Mouse (Mus musculus) liver, postnatal 0 days (tissue): ENCODE measurements around the gene Hemgn. TPM values are rescaled to one million over a fixed set of nuclear protein-coding genes. Genes with fewer than 3 reads are reported as not detected.
A peak's percentile ranks its signal among the peaks of the same experiment; 100 is the strongest.

ENCODE experiments used
- ATAC-seq: fragments of 200-750 bp; cut with Nextera tagmentation; 2 replicates; pipeline ENCODE4 v1.8.0; 2017; ENCODE audit warnings: mild to moderate bottlenecking, moderate library complexity
- DNase-seq: peaks from one replicate; pipeline ENCODE4 v3.0.0-alpha.2; 2016
- H3K27ac ChIP-seq: fragments of 300-500 bp; sonication (generic); 2 replicates; pipeline ENCODE4 v1.5.1; 2014; ENCODE audit warnings: antibody characterized with exemption, moderate library complexity, mild to moderate bottlenecking, low read depth
- H3K27me3 ChIP-seq: fragments of 300-500 bp; sonication (generic); 2 replicates; pipeline ENCODE4 v1.6.1; 2014; ENCODE audit warnings: low read length, control low read depth, mixed read lengths; ENCODE audit not compliant: insufficient read depth
- H3K36me3 ChIP-seq: fragments of 300-500 bp; sonication (generic); replicated peaks from 2 replicates; pipeline ENCODE4 v1.6.1; 2014; ENCODE audit warnings: mild to moderate bottlenecking, control low read depth, low read length, moderate library complexity, mixed read lengths; ENCODE audit not compliant: insufficient read depth
- H3K4me1 ChIP-seq: fragments of 300-500 bp; sonication (generic); 2 replicates; pipeline ENCODE4 v1.6.1; 2014; ENCODE audit warnings: antibody characterized with exemption, mild to moderate bottlenecking, control low read depth; ENCODE audit not compliant: insufficient read depth
- H3K4me2 ChIP-seq: fragments of 300-500 bp; sonication (generic); 2 replicates; pipeline ENCODE4 v1.6.1; 2014; ENCODE audit warnings: low read depth, mild to moderate bottlenecking, low read length, moderate library complexity, mixed read lengths
- H3K4me3 ChIP-seq: fragments of 300-500 bp; sonication (generic); 2 replicates; pipeline ENCODE4 v1.5.1; 2014; ENCODE audit warnings: low read depth, low read length
- H3K9ac ChIP-seq: fragments of 300-500 bp; sonication (generic); replicated peaks from 2 replicates; pipeline ENCODE4 v1.6.1; 2014; ENCODE audit warnings: mild to moderate bottlenecking, moderate library complexity
- H3K9me3 ChIP-seq: fragments of 300-500 bp; sonication (generic); 2 replicates; pipeline ENCODE4 v1.6.1; 2016; ENCODE audit warnings: mild to moderate bottlenecking, control low read depth, low read length, mixed read lengths
- CTCF ChIP-seq: sonication (generic); IDR thresholded peaks from 2 replicates; pipeline ENCODE4 v1.5.1; 2016; ENCODE audit warnings: antibody characterized with exemption, low read depth
- EP300 ChIP-seq: IDR thresholded peaks from 2 replicates; pipeline ENCODE4 v1.6.1; 2016; ENCODE audit warnings: antibody characterized with exemption, low read depth, mild to moderate bottlenecking
- WGBS: fragments of 180-500 bp; shearing (Covaris S2); extraction: QIAGEN DNeasy Blood & Tissue Kit; methylation state at CpG from one replicate; pipeline ENCODE4 v1.1.7; 2014; ENCODE audit not compliant: insufficient replicate concordance; 5-methylcytosine and 5-hydroxymethylcytosine counted together
- polyA plus RNA-seq: library from polyadenylated mRNA; unstranded; fragments of >200 nt; fragmentation: Nextera tagmentation; extraction: Ambion mirVana; gene quantifications from 2 replicates; pipeline ENCODE4 v1.2.1, GENCODE M21; 2015

The Hemgn gene
- polyA plus RNA-seq, 1 experiment from 2014 or later, result 135 TPM

GRCm38 (mm10) chr4:46452481-46452850, 39.2 kb upstream of the Hemgn start:
- ATAC-seq, result peak; percentile 43
- Histone ChIP-seq H3K4me1 (peaks cover 65% of the 10 kb centered on the region), H3K27me3 (no peaks in the 10 kb centered on the region), H3K4me2 (peak overlapping the region; percentile 75), H3K9me3 (no peaks in the 10 kb centered on the region), H3K9ac (peak overlapping the region; percentile 88), H3K4me3 (peak overlapping the region; percentile 70), H3K36me3 (peaks cover 15% of the 10 kb centered on the region), H3K27ac (peak overlapping the region; percentile 94)
- peak; percentile 82 for DNase-seq
- no peak for TF ChIP-seq CTCF
- TF ChIP-seq EP300, result no peak
- WGBS, result under 1% methylated on average over 19 of the region's 19 CpGs

GRCm38 (mm10) chr4:46451758-46452480, 38.6 kb upstream of the Hemgn start:
- Histone ChIP-seq H3K27me3 (no peaks in the 10 kb centered on the region), H3K9ac (peak overlapping the region; percentile 88), H3K36me3 (peaks cover 12% of the 10 kb centered on the region), H3K9me3 (no peaks in the 10 kb centered on the region), H3K27ac (peak overlapping the region; percentile 94), H3K4me3 (peak overlapping the region; percentile 70), H3K4me1 (peaks cover 63% of the 10 kb centered on the region), H3K4me2 (peak overlapping the region; percentile 75)
- WGBS, result 1% methylated on average over 65 of the region's 111 CpGs
- DNase-seq (peak; percentile 77), ATAC-seq (peak; percentile 33)
- TF ChIP-seq EP300 (no peak), CTCF (no peak)

GRCm38 (mm10) chr4:46451240-46451757, 38.0 kb upstream of the Hemgn start:
- H3K36me3 ChIP-seq, result peaks cover 6% of the 10 kb centered on the region; the same call in 1 of the 2 replicates
- H3K4me3 ChIP-seq, result peak overlapping the region; percentile 70
- ATAC-seq, result peak; percentile 33
- peak; percentile 80 for DNase-seq
- H3K27ac ChIP-seq, result peak overlapping the region; percentile 94
- peak overlapping the region; percentile 75 for H3K4me2 ChIP-seq
- H3K9me3 ChIP-seq, result no peaks in the 10 kb centered on the region
- peak overlapping the region; percentile 88 for H3K9ac ChIP-seq
- WGBS, result under 1% methylated on average over 49 of the region's 70 CpGs
- H3K4me1 ChIP-seq, result peaks cover 59% of the 10 kb centered on the region
- no peaks in the 10 kb centered on the region for H3K27me3 ChIP-seq
- TF ChIP-seq EP300 (no peak), CTCF (no peak)

- Histone ChIP-seq H3K36me3 (0 out of 2 replicates have a peak, but pooled peaks cover 3% of the 10 kb centered on the region), H3K27ac (peak within 1 kb of the TSS; percentile 94), H3K4me3 (peak within 1 kb of the TSS; percentile 70), H3K27me3 (no peaks in the 10 kb centered on the region), H3K4me2 (peak within 1 kb of the TSS; percentile 75), H3K9ac (peak within 1 kb of the TSS; percentile 88), H3K9me3 (no peaks in the 10 kb centered on the region), H3K4me1 (peaks cover 54% of the 10 kb centered on the region)
- DNase-seq (peak; percentile 94), ATAC-seq (peak; percentile 89)
- TF ChIP-seq EP300, result no peak
- peak; percentile 75 for TF ChIP-seq CTCF
- WGBS, result under 1% methylated on average over 54 of the region's 66 CpGs
Observed at GRCm38 (mm10) chr4:46450519-46451131, 37.3 kb upstream of the Hemgn start, which contains the start of gene Anp32b. Gene Anp32b (plus strand): TSS chr4:46450902.

- TF ChIP-seq CTCF (no peak), EP300 (no peak)
- Histone ChIP-seq H3K9me3 (no peaks in the 10 kb centered on the region), H3K4me2 (peak overlapping the region; percentile 75), H3K27me3 (no peaks in the 10 kb centered on the region), H3K9ac (peak overlapping the region; percentile 88), H3K27ac (peak overlapping the region; percentile 94), H3K36me3 (0 out of 2 replicates have a peak, but pooled peaks cover 2% of the 10 kb centered on the region), H3K4me1 (peaks cover 48% of the 10 kb centered on the region), H3K4me3 (peak overlapping the region; percentile 70)
- DNase-seq, result no peak
- whole genome bisulfite sequencing, result 33% methylated on average over 7 of the region's 7 CpGs
- ATAC-seq, result no peak
Observed at GRCm38 (mm10) chr4:46450020-46450518, 36.8 kb upstream of the Hemgn start.

- no peaks in the 10 kb centered on the region for H3K27me3 ChIP-seq
- H3K36me3 ChIP-seq, result no peaks in the 10 kb centered on the region
- H3K4me3 ChIP-seq, result no peak overlapping the region
- no peaks in the 10 kb centered on the region for H3K9me3 ChIP-seq
- DNase-seq, result no peak
- WGBS, result 42% methylated on average over 6 of the region's 6 CpGs
- no peak for TF ChIP-seq CTCF
- no peak; the same call in 1 of the 2 replicates for TF ChIP-seq EP300
- H3K4me1 ChIP-seq, result peaks cover 40% of the 10 kb centered on the region
- peak overlapping the region; percentile 11; the same call in 1 of the 2 replicates for H3K9ac ChIP-seq
- H3K27ac ChIP-seq, result peak overlapping the region; percentile 50; the same call in 1 of the 2 replicates
- ATAC-seq, result no peak
- peak overlapping the region; percentile 24 for H3K4me2 ChIP-seq
Observed at GRCm38 (mm10) chr4:46448886-46449285, 35.6 kb upstream of the Hemgn start.
